Mouse (Mus musculus): ENCODE results near the gene Focad. TPM values are rescaled to one million over a fixed set of nuclear protein-coding genes. Genes with fewer than 3 reads are reported as not detected.

Focad gene
- polyA plus RNA-seq, 1 experiment from 2014 or later = 15.6 TPM

DNA sequence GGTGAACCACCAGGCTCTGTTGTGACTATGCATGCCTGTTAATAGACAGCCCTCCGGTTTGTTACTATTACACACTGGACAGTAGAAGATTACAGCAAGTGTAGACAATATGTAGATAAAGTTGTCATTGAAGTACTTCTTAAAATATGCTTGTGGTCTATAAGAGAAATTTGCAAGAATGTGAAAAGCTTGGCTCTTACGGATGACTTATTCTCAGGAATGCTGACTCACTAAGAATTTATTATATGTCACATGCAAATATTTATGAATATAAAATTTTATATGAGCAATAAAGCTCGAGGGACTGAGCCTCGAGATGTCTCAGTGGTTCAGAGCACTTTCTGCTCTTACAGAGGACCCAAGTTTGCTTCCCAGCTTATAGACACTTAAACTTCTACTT is 240.1 kb downstream of the Focad start:
- no peaks in the 10 kb centered on the region for H3K9me3 ChIP-seq
- H3K4me3 ChIP-seq = no peak overlapping the region
- H3K4me2 ChIP-seq (replicated peaks) = no peak overlapping the region
- H3K27me3 ChIP-seq = no peaks in the 10 kb centered on the region
- H3K9ac ChIP-seq (replicated peaks) = no peak overlapping the region
- H3K4me1 ChIP-seq = peaks cover 4% of the 10 kb centered on the region; the same call in 1 of the 2 replicates
- WGBS = 86% methylated on average over 4 of the region's 4 CpGs
- H3K36me3 ChIP-seq = no peaks in the 10 kb centered on the region
- no peak overlapping the region for H3K27ac ChIP-seq (replicated peaks)
- ATAC-seq (ENCODE audit: low FRiP score, low read depth) = no peak

DNA sequence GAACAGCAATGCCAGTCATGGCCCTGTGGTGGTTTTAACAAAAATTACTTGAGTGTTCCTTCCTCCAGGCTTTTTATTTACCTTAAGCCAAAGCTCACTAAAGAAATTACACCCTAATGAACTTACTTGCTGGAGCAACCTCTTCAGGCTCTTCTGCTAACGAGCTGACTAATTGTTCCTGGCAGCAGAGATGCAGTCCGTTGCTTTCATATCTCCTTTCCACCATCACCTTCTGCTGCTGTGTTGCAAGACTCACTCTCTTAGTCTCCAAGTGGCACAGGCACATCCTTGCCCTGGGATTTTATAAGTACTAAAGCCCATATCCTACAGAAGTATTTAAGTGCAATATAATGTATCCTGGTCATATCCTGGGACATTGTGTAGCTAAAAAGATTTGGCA is 242.3 kb downstream of the Focad start:
- no peak overlapping the region for H3K9ac ChIP-seq (replicated peaks)
- 79% methylated on average over 2 of the region's 2 CpGs for WGBS
- H3K9me3 ChIP-seq = no peaks in the 10 kb centered on the region
- H3K27me3 ChIP-seq = no peaks in the 10 kb centered on the region
- peaks cover 4% of the 10 kb centered on the region; the same call in 1 of the 2 replicates for H3K4me1 ChIP-seq
- no peak for ATAC-seq (ENCODE audit: low FRiP score, low read depth)
- H3K4me3 ChIP-seq = no peak overlapping the region
- no peaks in the 10 kb centered on the region for H3K36me3 ChIP-seq
- H3K4me2 ChIP-seq (replicated peaks) = no peak overlapping the region
- no peak overlapping the region for H3K27ac ChIP-seq (replicated peaks)

DNA sequence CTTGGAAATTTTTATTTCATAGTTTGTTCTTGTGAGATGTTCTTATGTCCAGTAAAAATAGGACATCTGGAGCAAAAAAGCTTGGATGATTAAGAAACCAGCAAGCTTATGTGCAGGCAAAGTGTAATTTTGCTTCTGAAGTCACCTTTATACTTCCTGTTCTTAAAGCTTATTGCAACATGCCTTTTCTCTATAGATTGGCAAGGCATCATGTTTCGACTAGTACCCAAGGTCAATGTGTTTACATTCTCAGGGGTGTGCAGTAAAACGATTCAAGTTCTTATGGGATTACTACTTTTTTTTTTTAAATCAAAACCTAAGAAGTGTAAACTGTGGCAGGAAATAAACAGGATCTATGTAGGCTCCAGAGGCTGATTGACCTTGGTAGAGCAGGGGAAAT is 242.9 kb downstream of the Focad start:
- Histone ChIP-seq H3K4me3 (no peak overlapping the region), H3K36me3 (no peaks in the 10 kb centered on the region), H3K4me2 (replicated peaks) (no peak overlapping the region), H3K27ac (replicated peaks) (no peak overlapping the region), H3K9me3 (no peaks in the 10 kb centered on the region), H3K9ac (replicated peaks) (no peak overlapping the region), H3K4me1 (peaks cover 4% of the 10 kb centered on the region; the same call in 1 of the 2 replicates), H3K27me3 (no peaks in the 10 kb centered on the region)
- 67% methylated on average over 2 of the region's 2 CpGs for WGBS
- ATAC-seq (ENCODE audit: low FRiP score, low read depth) = no peak

DNA sequence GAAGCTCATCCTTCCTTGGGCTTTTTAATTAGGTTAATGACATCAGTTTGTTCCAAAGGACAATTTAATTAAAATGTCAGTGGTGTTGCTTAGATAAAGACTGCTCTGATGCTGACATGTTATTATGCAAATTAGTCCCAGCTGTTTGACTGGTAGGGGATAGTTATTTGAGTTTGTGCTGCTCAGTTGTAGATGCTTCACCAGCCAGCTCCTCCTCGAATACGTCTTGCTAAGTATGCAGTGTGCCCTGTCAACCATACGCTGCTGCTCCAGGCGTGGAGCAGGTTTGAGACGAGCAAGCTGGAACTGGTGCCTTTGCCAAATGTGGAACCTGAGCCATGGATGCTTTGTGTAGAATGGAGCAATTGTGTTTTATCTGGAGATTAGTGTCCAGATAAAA is 243.7 kb downstream of the Focad start:
- Histone ChIP-seq H3K4me3 (no peak overlapping the region), H3K27me3 (no peaks in the 10 kb centered on the region), H3K36me3 (no peaks in the 10 kb centered on the region), H3K9ac (replicated peaks) (no peak overlapping the region; the same call in 1 of the 2 replicates), H3K9me3 (no peaks in the 10 kb centered on the region), H3K4me1 (peaks cover 4% of the 10 kb centered on the region; the same call in 1 of the 2 replicates), H3K4me2 (replicated peaks) (no peak overlapping the region), H3K27ac (replicated peaks) (no peak overlapping the region)
- peak; percentile 47 for ATAC-seq (ENCODE audit: low FRiP score, low read depth)
- WGBS = 41% methylated on average over 5 of the region's 5 CpGs

DNA sequence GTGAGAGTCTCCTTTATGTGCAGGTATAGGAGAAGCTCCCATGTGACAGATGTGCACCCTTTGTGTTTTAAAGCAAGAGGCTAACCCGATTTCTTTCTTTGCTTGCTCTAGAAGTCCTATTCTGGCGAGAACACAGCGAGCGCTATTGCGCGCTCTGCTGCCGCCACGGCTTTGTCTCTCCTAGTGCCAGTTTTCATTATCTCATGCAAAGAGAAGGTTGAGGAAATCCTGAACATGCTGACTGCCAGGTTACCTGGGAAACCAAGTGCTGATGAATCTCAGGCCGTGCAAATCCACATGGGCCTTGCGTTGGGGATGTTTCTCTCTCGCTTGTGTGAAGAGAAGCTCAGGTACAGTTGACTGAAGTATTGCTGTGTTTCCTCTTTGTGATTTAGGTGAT is 250.0 kb downstream of the Focad start:
- H3K36me3 ChIP-seq = no peaks in the 10 kb centered on the region
- H3K9me3 ChIP-seq = no peaks in the 10 kb centered on the region
- H3K9ac ChIP-seq (replicated peaks) = no peak overlapping the region
- peaks cover 3% of the 10 kb centered on the region; the same call in 1 of the 2 replicates for H3K4me1 ChIP-seq
- WGBS = 60% methylated on average over 11 of the region's 11 CpGs
- 0 out of 2 replicates have a peak overlapping the region, but pooled peaks have one; percentile 21 for H3K27ac ChIP-seq (replicated peaks)
- no peaks in the 10 kb centered on the region for H3K27me3 ChIP-seq
- no peak overlapping the region for H3K4me2 ChIP-seq (replicated peaks)
- no peak overlapping the region for H3K4me3 ChIP-seq
- ATAC-seq (ENCODE audit: low FRiP score, low read depth) = peak; percentile 60; the same call in 1 of the 2 replicates

DNA sequence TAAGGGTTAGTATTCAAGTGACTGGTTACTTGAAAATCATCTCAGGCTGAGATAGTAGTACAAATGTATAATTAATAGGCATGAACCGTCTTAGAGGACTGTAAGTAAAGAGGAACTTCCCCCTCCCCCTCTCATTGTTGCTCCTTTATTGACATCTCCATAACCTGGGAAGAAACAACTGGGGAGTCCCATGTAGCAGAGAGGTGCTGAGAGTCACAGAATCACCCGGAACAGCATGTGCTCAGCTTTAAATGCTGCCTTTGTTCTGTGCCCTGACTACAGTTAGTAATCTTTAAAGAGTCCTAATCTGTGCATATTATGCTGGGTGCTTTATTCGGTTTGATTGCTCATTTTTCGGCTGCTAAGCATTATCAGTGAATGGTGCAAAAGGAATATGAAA is 250.6 kb downstream of the Focad start:
- 54% methylated on average over 4 of the region's 4 CpGs for WGBS
- H3K4me3 ChIP-seq = no peak overlapping the region
- H3K27ac ChIP-seq (replicated peaks) = no peak overlapping the region
- no peak for ATAC-seq (ENCODE audit: low FRiP score, low read depth)
- H3K4me2 ChIP-seq (replicated peaks) = no peak overlapping the region
- no peak overlapping the region for H3K9ac ChIP-seq (replicated peaks)
- no peaks in the 10 kb centered on the region for H3K27me3 ChIP-seq
- peaks cover 3% of the 10 kb centered on the region; the same call in 1 of the 2 replicates for H3K4me1 ChIP-seq
- H3K9me3 ChIP-seq = no peaks in the 10 kb centered on the region
- no peaks in the 10 kb centered on the region for H3K36me3 ChIP-seq

DNA sequence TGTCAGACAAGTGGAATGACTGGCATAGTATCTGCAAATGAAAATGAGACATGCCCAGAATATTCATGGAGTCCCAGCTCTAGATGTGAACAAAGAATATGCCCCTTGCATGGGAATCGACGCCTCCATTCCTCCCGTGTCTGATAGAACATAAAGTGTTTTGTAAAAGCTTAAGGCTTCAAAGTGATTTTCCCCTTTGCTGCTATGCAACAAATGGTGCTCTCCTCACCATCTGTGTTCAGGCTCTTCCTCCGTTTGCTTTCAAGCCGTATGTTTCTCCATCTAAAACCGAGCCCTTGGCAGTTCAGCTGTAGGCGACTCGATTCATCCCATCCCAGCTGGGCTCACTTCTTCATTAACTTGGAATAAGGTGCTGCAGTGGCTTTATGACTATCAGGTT is 251.5 kb downstream of the Focad start:
- H3K4me3 ChIP-seq = no peak overlapping the region
- H3K9me3 ChIP-seq = no peaks in the 10 kb centered on the region
- no peak overlapping the region for H3K27ac ChIP-seq (replicated peaks)
- H3K27me3 ChIP-seq = no peaks in the 10 kb centered on the region
- H3K4me2 ChIP-seq (replicated peaks) = no peak overlapping the region
- no peak overlapping the region for H3K9ac ChIP-seq (replicated peaks)
- no peak for ATAC-seq (ENCODE audit: low FRiP score, low read depth)
- 77% methylated on average over 8 of the region's 8 CpGs for WGBS
- H3K36me3 ChIP-seq = no peaks in the 10 kb centered on the region
- peaks cover 3% of the 10 kb centered on the region; the same call in 1 of the 2 replicates for H3K4me1 ChIP-seq

DNA sequence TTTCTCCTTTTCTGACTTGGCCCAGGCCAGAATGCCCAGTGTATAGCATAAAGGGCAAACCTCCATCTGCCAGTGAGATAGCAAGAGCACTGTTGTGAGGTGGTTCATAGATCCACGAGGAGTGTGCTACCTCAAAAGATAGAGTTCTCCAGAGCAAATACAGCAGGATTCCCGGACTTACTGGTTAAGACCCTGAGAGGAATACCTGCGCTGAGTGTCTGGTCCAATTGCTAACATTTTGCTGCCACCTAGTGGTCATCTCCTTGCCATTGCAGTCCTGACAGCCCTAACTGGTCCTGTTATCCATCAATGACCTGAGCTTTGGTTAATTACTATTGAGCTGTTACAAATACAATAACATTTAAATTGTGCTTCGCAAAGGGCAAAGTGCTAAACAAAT is 256.5 kb downstream of the Focad start:
- H3K27ac ChIP-seq (replicated peaks) = no peak overlapping the region
- H3K27me3 ChIP-seq = no peaks in the 10 kb centered on the region
- peaks cover 9% of the 10 kb centered on the region; the same call in 1 of the 2 replicates for H3K4me1 ChIP-seq
- no peak overlapping the region for H3K4me3 ChIP-seq
- ATAC-seq (ENCODE audit: low FRiP score, low read depth) = peak; percentile 81
- no peaks in the 10 kb centered on the region for H3K36me3 ChIP-seq
- no peaks in the 10 kb centered on the region for H3K9me3 ChIP-seq
- H3K4me2 ChIP-seq (replicated peaks) = no peak overlapping the region
- WGBS = 1% methylated on average over 4 of the region's 4 CpGs
- H3K9ac ChIP-seq (replicated peaks) = no peak overlapping the region

DNA sequence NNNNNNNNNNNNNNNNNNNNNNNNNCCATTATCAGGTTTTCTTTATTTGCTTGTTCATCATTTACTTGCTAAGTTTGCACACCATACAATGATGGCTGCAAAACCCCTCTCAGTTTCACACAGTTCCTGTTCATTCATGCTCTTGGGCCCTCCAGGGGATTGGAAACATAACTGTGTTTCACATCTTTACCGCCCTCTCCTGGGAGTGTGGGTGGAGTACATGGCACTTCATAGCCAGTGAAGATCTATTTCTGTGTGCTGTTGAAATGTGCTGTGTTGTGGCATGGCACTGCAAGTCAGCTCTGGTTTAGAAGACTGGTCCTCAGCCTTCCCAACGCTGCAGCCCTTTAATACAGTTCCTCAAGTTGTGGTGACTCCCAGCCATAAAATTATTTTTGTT is 262.2 kb downstream of the Focad start:
- Histone ChIP-seq H3K27ac (replicated peaks) (no peak overlapping the region), H3K4me3 (no peak overlapping the region), H3K4me2 (replicated peaks) (no peak overlapping the region), H3K9ac (replicated peaks) (no peak overlapping the region), H3K9me3 (no peaks in the 10 kb centered on the region), H3K27me3 (no peaks in the 10 kb centered on the region), H3K36me3 (no peaks in the 10 kb centered on the region), H3K4me1 (peaks cover 9% of the 10 kb centered on the region; the same call in 1 of the 2 replicates)
- no peak for ATAC-seq (ENCODE audit: low FRiP score, low read depth)
- WGBS = 75% methylated on average over 2 of the region's 2 CpGs

DNA sequence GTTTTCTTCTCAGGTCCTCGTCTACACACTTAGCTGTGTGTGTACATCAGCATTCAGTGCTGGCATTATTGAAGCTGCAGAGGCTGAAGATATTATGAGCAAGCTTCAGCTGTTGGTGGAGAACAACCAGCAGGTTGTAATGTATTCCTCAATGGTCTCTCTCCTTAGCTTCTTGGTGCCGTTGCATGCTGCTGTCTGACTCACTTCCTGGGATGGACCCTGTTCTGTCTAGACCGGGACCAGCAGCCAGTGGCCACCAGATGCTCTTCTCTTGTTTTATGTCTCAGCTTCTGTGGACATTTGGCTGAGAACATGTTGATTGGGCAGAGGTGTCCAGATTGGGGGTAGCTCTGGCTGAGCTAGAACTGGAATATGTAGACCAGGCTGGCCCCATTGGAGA is 263.0 kb downstream of the Focad start:
- peaks cover 9% of the 10 kb centered on the region; the same call in 1 of the 2 replicates for H3K4me1 ChIP-seq
- WGBS = 89% methylated on average over 3 of the region's 3 CpGs

DNA sequence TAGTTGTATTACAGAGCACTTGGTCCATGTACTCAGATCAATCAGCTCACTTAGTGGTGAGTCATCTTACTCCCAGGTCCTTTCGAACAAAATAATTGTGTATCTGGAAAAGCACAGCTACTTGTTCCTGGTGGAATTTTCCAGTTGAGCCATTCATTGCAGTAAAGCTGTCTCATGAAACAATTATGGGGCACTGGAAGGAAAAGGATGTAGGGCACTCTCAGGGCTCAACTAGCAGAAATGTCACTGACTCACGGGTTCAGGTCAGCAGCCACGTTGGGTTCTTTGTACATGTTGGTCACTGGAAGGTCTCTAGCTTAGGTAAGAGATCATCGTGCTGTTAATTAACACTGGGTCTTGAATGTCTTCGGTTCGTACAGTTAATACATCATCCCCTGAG is 275.5 kb downstream of the Focad start:
- Histone ChIP-seq H3K36me3 (no peaks in the 10 kb centered on the region), H3K27ac (replicated peaks) (no peak overlapping the region), H3K9ac (replicated peaks) (no peak overlapping the region), H3K27me3 (no peaks in the 10 kb centered on the region), H3K4me2 (replicated peaks) (no peak overlapping the region), H3K4me3 (no peak overlapping the region), H3K4me1 (peaks cover 10% of the 10 kb centered on the region), H3K9me3 (no peaks in the 10 kb centered on the region)
- WGBS = 93% methylated on average over 6 of the region's 6 CpGs
- no peak for ATAC-seq (ENCODE audit: low FRiP score, low read depth)

More for the DNA sequence above, 263.0 kb downstream of the Focad start:
- no peak for ATAC-seq (ENCODE audit: low FRiP score, low read depth)
- no peak overlapping the region for H3K9ac ChIP-seq (replicated peaks)
- H3K36me3 ChIP-seq = no peaks in the 10 kb centered on the region
- H3K27me3 ChIP-seq = no peaks in the 10 kb centered on the region
- no peak overlapping the region for H3K4me2 ChIP-seq (replicated peaks)
- no peak overlapping the region for H3K4me3 ChIP-seq
- H3K9me3 ChIP-seq = no peaks in the 10 kb centered on the region
- no peak overlapping the region for H3K27ac ChIP-seq (replicated peaks)

DNA sequence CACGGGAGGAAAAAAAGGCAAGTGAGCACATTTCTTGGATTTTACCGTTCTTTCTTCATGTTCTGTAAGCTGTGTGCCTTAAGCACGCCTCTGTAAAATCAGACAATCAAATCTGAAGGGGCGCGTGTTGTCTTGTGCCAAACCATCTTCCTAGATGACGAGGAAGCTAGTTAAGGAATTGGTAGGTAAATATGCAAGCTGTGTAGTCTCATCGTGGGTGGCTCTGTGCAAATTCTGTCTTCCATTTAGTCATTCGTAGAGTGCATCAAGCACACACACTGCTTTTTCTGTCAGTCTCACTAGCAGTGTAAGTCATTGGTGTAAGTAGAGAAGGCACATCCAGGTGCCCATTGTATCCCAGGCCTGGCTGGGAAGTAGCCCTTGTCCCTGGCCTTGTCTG is 276.4 kb downstream of the Focad start:
- H3K9ac ChIP-seq (replicated peaks) = no peak overlapping the region
- no peak overlapping the region for H3K4me2 ChIP-seq (replicated peaks)
- H3K27ac ChIP-seq (replicated peaks) = no peak overlapping the region
- H3K4me3 ChIP-seq = no peak overlapping the region
- no peaks in the 10 kb centered on the region for H3K36me3 ChIP-seq
- no peaks in the 10 kb centered on the region for H3K27me3 ChIP-seq
- H3K9me3 ChIP-seq = no peaks in the 10 kb centered on the region
- peaks cover 10% of the 10 kb centered on the region for H3K4me1 ChIP-seq
- ATAC-seq (ENCODE audit: low FRiP score, low read depth) = no peak
- 91% methylated on average over 8 of the region's 8 CpGs for WGBS

Data from midbrain, embryonic 12.5 days (tissue).